Mouse (Mus musculus) heart, adult 2 months (tissue): ENCODE measurements around the gene Prmt8.

Experiments used
- CTCF ChIP-seq: fragments of 200-600 bp; IDR thresholded peaks from 2 replicates; pipeline ENCODE4 v1.8.1; 2022; ENCODE audit warnings: antibody characterized with exemption, mild to moderate bottlenecking, moderate library complexity
- POLR2A ChIP-seq: fragments of 200-500 bp; IDR thresholded peaks from 2 replicates; pipeline ENCODE4 v1.6.1; 2011; ENCODE audit warnings: mild to moderate bottlenecking, low read depth, low read length, control low read depth; ENCODE audit not compliant: insufficient read depth

GRCm38 (mm10) chr6:127672071-127672470 lies 97.2 kb downstream of the Prmt8 start:
- TF ChIP-seq CTCF: no peak
- no peak for TF ChIP-seq POLR2A
